Mouse (Mus musculus) liver, embryonic 14.5 days (tissue): ENCODE measurements around the gene Pgap2.

Experiments used
- CTCF ChIP-seq: IDR thresholded peaks from 2 replicates; pipeline ENCODE4 v1.5.1; 2016; ENCODE audit warnings: antibody characterized with exemption, low read depth, control low read depth
- EP300 ChIP-seq: IDR thresholded peaks from 2 replicates; pipeline ENCODE4 v1.6.1; 2016; ENCODE audit warnings: antibody characterized with exemption, low read depth

- no peak for TF ChIP-seq CTCF
- TF ChIP-seq EP300 = peak; percentile 24; the same call in 1 of the 2 replicates
Observed at GRCm38 (mm10) chr7:102253631-102254030, 43.6 kb downstream of the Pgap2 start.
